Mouse (Mus musculus) heart, embryonic 13.5 days (tissue): ENCODE data around the gene Slit3. TPM values are rescaled to one million over a fixed set of nuclear protein-coding genes. Genes with fewer than 3 reads are reported as not detected.

Experiments used
- ATAC-seq: fragments of 200-750 bp; cut with Nextera tagmentation; 2 replicates; pipeline ENCODE4 v1.8.0; 2017; ENCODE audit warnings: moderate TSS enrichment; ENCODE audit not compliant: insufficient number of reproducible peaks, low FRiP score, low TSS enrichment; ENCODE audit errors: extremely low read depth
- H3K27ac ChIP-seq: fragments of 300-500 bp; sonication (generic); replicated peaks from 2 replicates; pipeline ENCODE4 v1.5.1; 2015; ENCODE audit warnings: moderate library complexity, mild to moderate bottlenecking, inconsistent platforms
- H3K27me3 ChIP-seq: fragments of 300-500 bp; sonication (generic); replicated peaks from 2 replicates; pipeline ENCODE4 v1.6.1; 2015; ENCODE audit warnings: mild to moderate bottlenecking, inconsistent platforms
- H3K36me3 ChIP-seq: fragments of 300-500 bp; sonication (generic); 2 replicates; pipeline ENCODE4 v1.6.1; 2015; ENCODE audit warnings: mild to moderate bottlenecking, inconsistent platforms
- H3K4me1 ChIP-seq: fragments of 300-500 bp; sonication (generic); 2 replicates; pipeline ENCODE4 v1.6.1; 2015; ENCODE audit warnings: inconsistent platforms
- H3K4me2 ChIP-seq: fragments of 300-500 bp; sonication (generic); 2 replicates; pipeline ENCODE4 v1.6.1; 2015; ENCODE audit warnings: inconsistent platforms, mild to moderate bottlenecking, moderate library complexity
- H3K4me3 ChIP-seq: fragments of 300-500 bp; sonication (generic); 2 replicates; pipeline ENCODE4 v1.5.1; 2015; ENCODE audit warnings: moderate library complexity, mild to moderate bottlenecking, inconsistent platforms
- H3K9ac ChIP-seq: fragments of 300-500 bp; sonication (generic); 2 replicates; pipeline ENCODE4 v1.6.1; 2015; ENCODE audit warnings: inconsistent platforms, mild to moderate bottlenecking, moderate library complexity
- H3K9me3 ChIP-seq: fragments of 300-500 bp; sonication (generic); 2 replicates; pipeline ENCODE4 v1.6.1; 2016; ENCODE audit warnings: inconsistent platforms
- WGBS: fragments of 180-500 bp; shearing (Covaris S2); methylation state at CpG from one replicate; pipeline ENCODE4 v1.1.7; 2015; ENCODE audit warnings: mixed read lengths; 5-methylcytosine and 5-hydroxymethylcytosine counted together
- polyA plus RNA-seq: library from polyadenylated mRNA; unstranded; fragments of >200 nt; fragmentation: Nextera tagmentation; extraction: Ambion mirVana; gene quantifications from 2 replicates; pipeline ENCODE4 v1.2.1, GENCODE M21; 2015

Gene Slit3
- polyA plus RNA-seq, 1 experiment from 2014 or later, result 12.5 TPM

GRCm38 (mm10) chr11:35355811-35356210, 234.8 kb downstream of the Slit3 start:
- ATAC-seq, result no peak
- Histone ChIP-seq H3K9me3 (0 out of 2 replicates have a peak, but pooled peaks cover 3% of the 10 kb centered on the region), H3K4me3 (no peak overlapping the region), H3K9ac (no peak overlapping the region), H3K4me2 (no peak overlapping the region), H3K4me1 (peaks cover 7% of the 10 kb centered on the region; the same call in 1 of the 2 replicates), H3K36me3 (no peaks in the 10 kb centered on the region), H3K27ac (no peak overlapping the region), H3K27me3 (no peaks in the 10 kb centered on the region)
- 80% methylated on average over 4 of the region's 4 CpGs for WGBS

DNA sequence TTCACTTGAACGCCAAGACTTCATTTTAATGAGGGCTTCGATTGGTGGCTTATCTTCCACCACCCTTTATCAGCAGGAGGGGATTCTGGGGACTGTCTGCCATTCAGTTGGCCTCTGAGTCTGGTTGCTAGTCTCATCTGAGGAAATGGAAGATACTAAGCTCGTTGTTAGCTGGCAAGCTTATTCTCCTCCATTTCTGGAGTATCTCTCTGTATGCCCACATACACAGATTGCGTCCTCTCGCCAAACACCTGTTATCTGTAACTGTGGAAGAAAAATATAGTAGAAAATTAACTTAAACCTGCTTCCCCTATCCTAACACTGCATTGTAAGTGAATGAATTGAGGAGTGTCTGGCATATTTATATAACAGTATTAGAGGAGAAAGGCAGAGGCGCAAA, 240.0 kb downstream of the Slit3 start:
- no peak overlapping the region for H3K9ac ChIP-seq
- H3K4me3 ChIP-seq, result no peak overlapping the region
- H3K27ac ChIP-seq, result no peak overlapping the region
- no peaks in the 10 kb centered on the region for H3K36me3 ChIP-seq
- no peak overlapping the region for H3K4me2 ChIP-seq
- peaks cover 29% of the 10 kb centered on the region for H3K4me1 ChIP-seq
- 0 out of 2 replicates have a peak, but pooled peaks cover 3% of the 10 kb centered on the region for H3K9me3 ChIP-seq
- ATAC-seq, result no peak
- WGBS, result 50% methylated on average over 6 of the region's 6 CpGs
- H3K27me3 ChIP-seq, result no peaks in the 10 kb centered on the region

- Histone ChIP-seq H3K36me3 (no peaks in the 10 kb centered on the region), H3K9me3 (0 out of 2 replicates have a peak, but pooled peaks cover 3% of the 10 kb centered on the region), H3K27ac (no peak overlapping the region), H3K9ac (no peak overlapping the region), H3K4me1 (peaks cover 29% of the 10 kb centered on the region), H3K4me2 (no peak overlapping the region), H3K4me3 (no peak overlapping the region), H3K27me3 (no peaks in the 10 kb centered on the region)
- no peak for ATAC-seq
- 59% methylated on average over 4 of the region's 4 CpGs for WGBS
Measured at GRCm38 (mm10) chr11:35362975-35363374, 242.0 kb downstream of the Slit3 start.

DNA sequence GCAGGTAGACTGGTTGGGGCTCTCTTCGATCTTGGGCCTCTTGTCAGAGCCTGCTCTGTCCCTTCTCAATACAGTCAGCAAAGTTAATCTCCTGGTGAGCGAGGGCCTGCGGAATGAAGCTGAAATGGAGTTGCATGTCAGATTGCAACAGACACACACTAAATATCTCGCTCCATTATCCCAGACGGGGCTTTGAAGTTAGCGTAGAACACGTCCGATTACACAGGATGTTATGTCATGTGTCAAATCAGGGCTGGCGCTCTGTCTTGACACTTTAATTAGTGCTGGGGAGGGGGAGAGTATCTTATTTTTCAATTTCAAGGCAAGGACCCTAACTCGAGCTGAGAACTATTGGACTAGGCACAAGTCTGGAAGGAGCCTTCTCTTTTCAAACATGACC, 243.4 kb downstream of the Slit3 start:
- Histone ChIP-seq H3K36me3 (no peaks in the 10 kb centered on the region), H3K4me3 (no peak overlapping the region), H3K27me3 (no peaks in the 10 kb centered on the region), H3K9me3 (0 out of 2 replicates have a peak, but pooled peaks cover 3% of the 10 kb centered on the region), H3K27ac (no peak overlapping the region), H3K4me1 (peaks cover 36% of the 10 kb centered on the region), H3K9ac (no peak overlapping the region), H3K4me2 (no peak overlapping the region)
- 46% methylated on average over 10 of the region's 10 CpGs for WGBS
- ATAC-seq, result no peak

- no peak overlapping the region for H3K4me2 ChIP-seq
- no peaks in the 10 kb centered on the region for H3K9me3 ChIP-seq
- no peak overlapping the region for H3K4me3 ChIP-seq
- 32% methylated on average over 8 of the region's 8 CpGs for WGBS
- no peaks in the 10 kb centered on the region for H3K36me3 ChIP-seq
- H3K4me1 ChIP-seq, result peaks cover 46% of the 10 kb centered on the region
- H3K27me3 ChIP-seq, result no peaks in the 10 kb centered on the region
- H3K27ac ChIP-seq, result no peak overlapping the region
- no peak overlapping the region for H3K9ac ChIP-seq
- no peak for ATAC-seq
Measured at GRCm38 (mm10) chr11:35365510-35365931, 244.5 kb downstream of the Slit3 start.

DNA sequence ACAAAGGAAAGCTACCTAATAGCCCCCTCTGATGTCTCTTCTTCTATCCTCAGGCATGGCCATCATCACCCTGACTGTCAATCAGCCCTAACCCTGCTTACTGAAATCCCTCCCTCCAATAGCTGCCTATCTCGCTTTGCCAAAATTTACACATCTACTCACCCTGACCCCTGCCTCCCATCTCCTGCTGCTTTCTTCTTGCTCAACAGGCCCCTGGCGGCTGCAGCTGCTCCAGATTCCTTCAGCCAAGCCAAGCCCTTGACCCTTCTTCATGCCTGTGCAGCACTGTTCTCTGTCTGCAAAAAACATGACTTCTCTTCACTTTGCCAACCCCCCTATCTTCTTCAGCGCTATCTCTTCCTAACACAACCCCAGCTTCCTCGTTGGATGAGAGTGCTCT, 245.6 kb downstream of the Slit3 start:
- no peaks in the 10 kb centered on the region for H3K9me3 ChIP-seq
- no peak overlapping the region for H3K4me3 ChIP-seq
- H3K27me3 ChIP-seq, result no peaks in the 10 kb centered on the region
- peaks cover 50% of the 10 kb centered on the region for H3K4me1 ChIP-seq
- H3K4me2 ChIP-seq, result no peak overlapping the region
- 57% methylated on average over 4 of the region's 4 CpGs for WGBS
- no peak overlapping the region for H3K9ac ChIP-seq
- H3K27ac ChIP-seq, result no peak overlapping the region
- no peak for ATAC-seq
- H3K36me3 ChIP-seq, result no peaks in the 10 kb centered on the region

DNA sequence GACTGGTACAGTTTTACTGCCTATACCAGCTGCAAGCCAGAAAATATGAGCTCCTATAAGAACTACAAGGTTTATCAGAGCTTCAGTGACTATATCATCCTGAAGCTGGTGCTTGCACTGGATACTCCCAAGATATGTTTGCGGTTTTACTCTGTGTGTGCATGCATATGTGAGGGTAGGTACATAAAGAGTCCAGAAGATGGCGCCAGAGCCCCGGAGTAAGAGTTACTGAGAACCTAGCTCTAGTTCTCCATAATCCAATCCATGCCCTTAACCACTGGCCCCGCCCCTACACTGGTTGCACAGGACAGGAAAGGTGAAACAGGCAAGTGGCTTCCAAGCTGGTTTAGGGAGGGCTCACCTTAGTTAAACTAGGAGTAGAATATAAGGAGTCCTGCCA, 246.2 kb downstream of the Slit3 start:
- no peaks in the 10 kb centered on the region for H3K27me3 ChIP-seq
- peaks cover 48% of the 10 kb centered on the region for H3K4me1 ChIP-seq
- no peak overlapping the region for H3K4me2 ChIP-seq
- H3K9ac ChIP-seq, result no peak overlapping the region
- 0 out of 2 replicates have a peak, but pooled peaks cover under 1% of the 10 kb centered on the region for H3K9me3 ChIP-seq
- peaks cover under 1% of the 10 kb centered on the region; the same call in 1 of the 2 replicates for H3K36me3 ChIP-seq
- H3K27ac ChIP-seq, result no peak overlapping the region
- 78% methylated on average over 4 of the region's 4 CpGs for WGBS
- H3K4me3 ChIP-seq, result no peak overlapping the region
- ATAC-seq, result no peak

GRCm38 (mm10) chr11:35369964-35370363, 248.9 kb downstream of the Slit3 start:
- peaks cover 30% of the 10 kb centered on the region for H3K4me1 ChIP-seq
- no peaks in the 10 kb centered on the region for H3K27me3 ChIP-seq
- 0 out of 2 replicates have a peak, but pooled peaks cover 4% of the 10 kb centered on the region for H3K9me3 ChIP-seq
- H3K27ac ChIP-seq, result peak overlapping the region; percentile 13; the same call in 1 of the 2 replicates
- 20% methylated on average over 7 of the region's 7 CpGs for WGBS
- H3K4me3 ChIP-seq, result no peak overlapping the region
- no peak for ATAC-seq
- H3K9ac ChIP-seq, result no peak overlapping the region
- peaks cover 3% of the 10 kb centered on the region; the same call in 1 of the 2 replicates for H3K36me3 ChIP-seq
- no peak overlapping the region for H3K4me2 ChIP-seq

- peaks cover 26% of the 10 kb centered on the region for H3K4me1 ChIP-seq
- no peak for ATAC-seq
- no peak overlapping the region for H3K4me2 ChIP-seq
- H3K27me3 ChIP-seq, result no peaks in the 10 kb centered on the region
- no peak overlapping the region for H3K4me3 ChIP-seq
- H3K36me3 ChIP-seq, result peaks cover 3% of the 10 kb centered on the region; the same call in 1 of the 2 replicates
- peak overlapping the region; percentile 13; the same call in 1 of the 2 replicates for H3K27ac ChIP-seq
- WGBS, result 23% methylated on average over 5 of the region's 5 CpGs
- H3K9ac ChIP-seq, result no peak overlapping the region
- H3K9me3 ChIP-seq, result 0 out of 2 replicates have a peak, but pooled peaks cover 4% of the 10 kb centered on the region
Measured at GRCm38 (mm10) chr11:35370705-35371104, 249.7 kb downstream of the Slit3 start.

- WGBS, result 91% methylated on average over 3 of the region's 3 CpGs
- Histone ChIP-seq H3K27ac (no peak overlapping the region), H3K9me3 (0 out of 2 replicates have a peak, but pooled peaks cover 4% of the 10 kb centered on the region), H3K27me3 (no peaks in the 10 kb centered on the region), H3K4me1 (peaks cover 32% of the 10 kb centered on the region), H3K4me3 (no peak overlapping the region), H3K36me3 (peaks cover 3% of the 10 kb centered on the region; the same call in 1 of the 2 replicates), H3K9ac (no peak overlapping the region), H3K4me2 (no peak overlapping the region)
- no peak for ATAC-seq
Measured at GRCm38 (mm10) chr11:35372410-35372809, 251.4 kb downstream of the Slit3 start.

DNA sequence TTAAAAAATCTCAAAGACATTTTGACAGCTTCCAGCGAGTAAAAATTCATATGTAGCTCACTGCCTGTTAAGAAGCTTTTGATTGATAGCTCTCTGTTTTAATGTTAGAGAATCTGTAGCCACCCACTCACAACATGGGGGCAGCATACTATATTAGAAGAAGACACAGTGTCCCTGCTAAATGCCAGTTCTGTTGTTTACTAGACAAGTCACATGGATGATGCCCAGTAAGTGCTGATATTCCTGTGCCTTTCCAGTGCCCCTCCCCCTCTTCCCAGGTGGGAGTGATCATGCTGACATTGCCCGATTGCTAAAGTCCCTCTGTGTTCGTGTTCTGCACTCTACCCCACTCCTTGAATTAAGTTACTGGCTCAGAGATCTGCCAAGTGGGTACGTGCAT, 254.0 kb downstream of the Slit3 start:
- Histone ChIP-seq H3K4me3 (no peak overlapping the region), H3K27me3 (no peaks in the 10 kb centered on the region), H3K27ac (no peak overlapping the region), H3K4me2 (no peak overlapping the region), H3K9me3 (0 out of 2 replicates have a peak, but pooled peaks cover 4% of the 10 kb centered on the region), H3K4me1 (peaks cover 19% of the 10 kb centered on the region), H3K36me3 (peaks cover 3% of the 10 kb centered on the region; the same call in 1 of the 2 replicates), H3K9ac (no peak overlapping the region)
- no peak for ATAC-seq
- WGBS, result 66% methylated on average over 4 of the region's 4 CpGs

- Histone ChIP-seq H3K9me3 (no peaks in the 10 kb centered on the region), H3K4me3 (no peak overlapping the region), H3K27ac (no peak overlapping the region), H3K9ac (no peak overlapping the region), H3K36me3 (no peaks in the 10 kb centered on the region), H3K4me1 (peaks cover 8% of the 10 kb centered on the region), H3K27me3 (0 out of 2 replicates have a peak, but pooled peaks cover 4% of the 10 kb centered on the region), H3K4me2 (no peak overlapping the region)
- WGBS, result 61% methylated on average over 7 of the region's 7 CpGs
- ATAC-seq, result no peak
Measured at GRCm38 (mm10) chr11:35378802-35379201, 257.8 kb downstream of the Slit3 start.
